Mouse (Mus musculus): ENCODE measurements around the gene Sema3a. TPM values are rescaled to one million over a fixed set of nuclear protein-coding genes. Genes with fewer than 3 reads are reported as not detected.

Gene Sema3a
- polyA plus RNA-seq, 1 experiment: 9.0 TPM

DNA sequence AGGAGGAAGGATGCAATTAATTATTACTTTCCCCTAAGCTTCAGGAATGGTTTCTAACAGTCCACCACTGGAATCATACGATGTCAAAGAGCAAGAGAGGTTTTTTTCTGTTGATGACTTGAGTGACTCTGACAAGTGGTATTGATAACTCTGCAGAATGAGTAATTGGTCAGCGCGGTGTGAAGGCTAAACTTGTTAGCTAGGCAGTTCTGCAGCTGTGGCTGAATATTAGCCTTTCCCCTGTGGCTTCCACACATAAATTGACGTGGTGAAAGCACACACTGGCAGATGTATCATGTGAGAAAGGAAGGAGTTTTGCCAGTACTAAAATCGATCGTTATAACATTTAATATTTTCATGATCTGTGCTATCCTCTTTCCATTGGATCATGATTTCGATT lies 497.4 kb downstream of the Sema3a start:
- Histone ChIP-seq H3K4me3 (ENCODE audit: insufficient read depth, low read length) (no peak overlapping the region), H3K27ac (ENCODE audit: insufficient read depth, low read length) (no peak overlapping the region), H3K4me1 (ENCODE audit: control insufficient read depth, insufficient read depth, low read length) (no peaks in the 10 kb centered on the region)
- TF ChIP-seq POLR2A (IDR thresholded peaks at IDR 0.05; ENCODE audit: extremely low read depth, insufficient read depth, low read length) (no peak), CTCF (IDR thresholded peaks at IDR 0.05; ENCODE audit: extremely low read depth, insufficient read depth, low read length) (no peak)

- no peak overlapping the region for H3K27ac ChIP-seq (ENCODE audit: insufficient read depth, low read length)
- H3K4me1 ChIP-seq (ENCODE audit: control insufficient read depth, insufficient read depth, low read length): no peaks in the 10 kb centered on the region
- TF ChIP-seq CTCF (IDR thresholded peaks at IDR 0.05; ENCODE audit: extremely low read depth, insufficient read depth, low read length) (no peak), POLR2A (IDR thresholded peaks at IDR 0.05; ENCODE audit: extremely low read depth, insufficient read depth, low read length) (no peak)
- no peak overlapping the region for H3K4me3 ChIP-seq (ENCODE audit: insufficient read depth, low read length)
Observed at GRCm38 (mm10) chr5:13624754-13625153, 499.5 kb downstream of the Sema3a start.

GRCm38 (mm10) chr5:13626093-13626492 lies 500.9 kb downstream of the Sema3a start:
- TF ChIP-seq POLR2A (IDR thresholded peaks at IDR 0.05; ENCODE audit: extremely low read depth, insufficient read depth, low read length): no peak
- TF ChIP-seq CTCF (IDR thresholded peaks at IDR 0.05; ENCODE audit: extremely low read depth, insufficient read depth, low read length): no peak
- Histone ChIP-seq H3K27ac (ENCODE audit: insufficient read depth, low read length) (no peak overlapping the region), H3K4me3 (ENCODE audit: insufficient read depth, low read length) (no peak overlapping the region), H3K4me1 (ENCODE audit: control insufficient read depth, insufficient read depth, low read length) (no peaks in the 10 kb centered on the region)

GRCm38 (mm10) chr5:13628606-13629311 lies 503.5 kb downstream of the Sema3a start:
- Histone ChIP-seq H3K4me1 (ENCODE audit: control insufficient read depth, insufficient read depth, low read length) (no peaks in the 10 kb centered on the region), H3K27ac (ENCODE audit: insufficient read depth, low read length) (no peak overlapping the region), H3K4me3 (ENCODE audit: insufficient read depth, low read length) (peak overlapping the region; percentile 48)
- TF ChIP-seq POLR2A (IDR thresholded peaks at IDR 0.05; ENCODE audit: extremely low read depth, insufficient read depth, low read length): no peak
- TF ChIP-seq CTCF (IDR thresholded peaks at IDR 0.05; ENCODE audit: extremely low read depth, insufficient read depth, low read length): peak; percentile 90

DNA sequence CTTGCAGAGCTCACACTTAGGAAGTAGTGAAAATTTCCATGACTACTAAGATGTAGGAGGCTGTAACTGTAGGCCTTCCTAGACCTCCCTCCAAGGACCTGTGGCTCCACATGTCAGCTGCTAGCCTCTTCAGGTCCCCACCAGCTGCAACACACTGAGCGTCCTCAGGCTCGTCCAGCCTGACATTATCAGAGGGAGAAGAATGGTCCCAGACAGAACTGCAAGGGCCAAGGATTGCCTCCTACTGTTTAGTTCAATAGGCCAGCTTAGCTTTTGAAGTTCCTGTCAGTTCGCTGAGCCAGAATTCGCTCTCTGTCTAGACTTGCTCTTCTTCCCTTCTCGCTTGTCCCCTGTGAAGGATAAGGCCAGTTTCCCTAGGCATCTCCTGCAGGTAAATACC lies 504.7 kb downstream of the Sema3a start:
- TF ChIP-seq POLR2A (IDR thresholded peaks at IDR 0.05; ENCODE audit: extremely low read depth, insufficient read depth, low read length) (no peak), CTCF (IDR thresholded peaks at IDR 0.05; ENCODE audit: extremely low read depth, insufficient read depth, low read length) (no peak)
- Histone ChIP-seq H3K4me3 (ENCODE audit: insufficient read depth, low read length) (no peak overlapping the region), H3K27ac (ENCODE audit: insufficient read depth, low read length) (no peak overlapping the region), H3K4me1 (ENCODE audit: control insufficient read depth, insufficient read depth, low read length) (no peaks in the 10 kb centered on the region)

DNA sequence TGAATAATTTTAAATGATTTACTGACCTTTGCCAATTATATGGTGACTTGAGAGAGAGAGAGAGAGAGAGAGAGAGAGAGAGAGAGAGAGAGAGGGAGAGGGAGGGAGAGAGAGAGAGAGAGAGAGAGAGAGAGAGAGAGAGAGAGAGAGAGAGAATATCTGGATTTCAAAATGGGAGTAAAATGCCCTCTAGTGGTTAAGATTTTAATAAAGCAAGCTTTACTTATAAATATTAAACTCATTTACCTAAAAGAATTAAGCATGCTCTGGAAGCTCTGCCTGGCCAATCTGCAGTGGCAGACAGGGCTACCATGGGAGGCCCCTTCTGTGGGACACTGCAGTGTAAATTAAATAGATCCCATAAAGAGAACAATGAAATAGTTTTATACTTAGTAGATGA lies 505.5 kb downstream of the Sema3a start:
- H3K4me3 ChIP-seq (ENCODE audit: insufficient read depth, low read length): no peak overlapping the region
- H3K4me1 ChIP-seq (ENCODE audit: control insufficient read depth, insufficient read depth, low read length): no peaks in the 10 kb centered on the region
- TF ChIP-seq CTCF (IDR thresholded peaks at IDR 0.05; ENCODE audit: extremely low read depth, insufficient read depth, low read length) (no peak), POLR2A (IDR thresholded peaks at IDR 0.05; ENCODE audit: extremely low read depth, insufficient read depth, low read length) (no peak)
- no peak overlapping the region for H3K27ac ChIP-seq (ENCODE audit: insufficient read depth, low read length)

GRCm38 (mm10) chr5:13636237-13636636 lies 511.0 kb downstream of the Sema3a start:
- TF ChIP-seq CTCF (IDR thresholded peaks at IDR 0.05; ENCODE audit: extremely low read depth, insufficient read depth, low read length) (no peak), POLR2A (IDR thresholded peaks at IDR 0.05; ENCODE audit: extremely low read depth, insufficient read depth, low read length) (no peak)
- H3K4me3 ChIP-seq (ENCODE audit: insufficient read depth, low read length): no peak overlapping the region
- H3K27ac ChIP-seq (ENCODE audit: insufficient read depth, low read length): no peak overlapping the region
- no peaks in the 10 kb centered on the region for H3K4me1 ChIP-seq (ENCODE audit: control insufficient read depth, insufficient read depth, low read length)
